Mouse (Mus musculus) liver, adult 2 months (tissue): Measurements from ENCODE around the gene Gins2.

ENCODE experiments used
- CTCF ChIP-seq: fragments of 200-500 bp; IDR thresholded peaks from 2 replicates; pipeline ENCODE4 v1.5.1; 2011; ENCODE audit warnings: low read depth, low read length, control low read depth
- POLR2A ChIP-seq: fragments of 200-500 bp; IDR thresholded peaks from 2 replicates; pipeline ENCODE4 v1.6.1; 2011; ENCODE audit warnings: low read length, control low read depth; ENCODE audit not compliant: insufficient read depth; ENCODE audit errors: extremely low read depth

DNA sequence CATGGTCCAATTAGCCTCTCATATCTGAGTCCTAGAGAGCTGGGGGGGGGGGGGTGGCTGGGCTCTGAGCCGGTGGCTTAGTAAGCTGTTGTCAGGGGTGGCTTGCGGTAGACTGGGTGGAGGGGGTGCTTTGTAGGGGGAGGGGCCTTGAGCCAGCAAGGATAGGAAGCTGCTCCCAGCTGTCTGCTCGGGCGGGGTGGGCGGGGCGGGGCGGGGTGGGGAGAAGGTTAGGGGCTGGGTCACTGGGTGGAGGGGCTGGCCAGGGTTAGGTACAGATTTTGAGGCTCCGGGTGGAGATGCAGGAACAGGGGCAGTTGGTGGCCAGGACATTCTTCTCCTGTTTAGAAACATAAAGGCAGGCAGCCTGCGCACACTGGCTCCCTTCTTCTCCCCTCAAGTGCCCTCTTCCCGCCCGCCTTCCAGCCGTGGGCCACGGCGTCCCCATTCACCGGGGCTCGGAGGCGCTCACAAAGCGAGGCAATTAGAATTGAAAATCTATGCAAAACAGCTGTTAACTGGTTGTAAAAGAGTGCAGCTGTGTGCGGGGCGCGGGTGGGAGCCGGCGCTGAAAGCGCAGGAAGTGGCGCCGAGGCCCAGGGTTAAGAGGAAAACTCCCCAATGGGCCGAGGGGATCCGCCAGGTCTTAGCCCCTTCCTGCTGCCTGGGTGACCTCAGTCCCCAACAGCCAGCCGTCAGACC lies 56.4 kb downstream of the Gins2 start:
- no peak for TF ChIP-seq POLR2A
- TF ChIP-seq CTCF: no peak
